Mouse (Mus musculus) hindbrain, postnatal 0 days (tissue): Measurements from ENCODE around the gene Jarid2. TPM values are rescaled to one million over a fixed set of nuclear protein-coding genes. Genes with fewer than 3 reads are reported as not detected.

Experiments used
- ATAC-seq: fragments of 200-750 bp; cut with Nextera tagmentation; 2 replicates; pipeline ENCODE4 v1.8.0; 2017; ENCODE audit warnings: mild to moderate bottlenecking, moderate TSS enrichment, moderate library complexity
- DNase-seq: peaks from one replicate; pipeline ENCODE4 v3.0.0-alpha.2; 2015; ENCODE audit warnings: low spot score
- H3K27ac ChIP-seq: fragments of 300-500 bp; sonication (generic); 2 replicates; pipeline ENCODE4 v1.5.1; 2014; ENCODE audit warnings: mild to moderate bottlenecking
- H3K27me3 ChIP-seq: fragments of 300-500 bp; sonication (generic); 2 replicates; pipeline ENCODE4 v1.6.1; 2014; ENCODE audit warnings: low read length, mixed read lengths; ENCODE audit not compliant: insufficient read depth
- H3K36me3 ChIP-seq: fragments of 300-500 bp; sonication (generic); 2 replicates; pipeline ENCODE4 v1.6.1; 2014; ENCODE audit warnings: low read length, mixed read lengths; ENCODE audit not compliant: insufficient read depth
- H3K4me1 ChIP-seq: fragments of 300-500 bp; sonication (generic); 2 replicates; pipeline ENCODE4 v1.6.1; 2014; ENCODE audit warnings: antibody characterized with exemption, low read length, mixed read lengths; ENCODE audit not compliant: insufficient read depth
- H3K4me2 ChIP-seq: fragments of 300-500 bp; sonication (generic); 2 replicates; pipeline ENCODE4 v1.6.1; 2014; ENCODE audit warnings: low read depth, mild to moderate bottlenecking, low read length, moderate library complexity, mixed read lengths
- H3K4me3 ChIP-seq: fragments of 300-500 bp; sonication (generic); 2 replicates; pipeline ENCODE4 v1.5.1; 2014; ENCODE audit warnings: low read length
- H3K9ac ChIP-seq: fragments of 300-500 bp; sonication (generic); replicated peaks from 2 replicates; pipeline ENCODE4 v1.6.1; 2014; ENCODE audit warnings: mild to moderate bottlenecking, low read length, moderate library complexity, mixed read lengths
- H3K9me3 ChIP-seq: fragments of 300-500 bp; sonication (generic); 2 replicates; pipeline ENCODE4 v1.6.1; 2016; ENCODE audit warnings: low read length, mixed read lengths
- CTCF ChIP-seq: IDR thresholded peaks from 2 replicates; pipeline ENCODE4 v1.5.1; 2016; ENCODE audit warnings: antibody characterized with exemption, control low read depth, low read depth
- WGBS: fragments of 180-500 bp; shearing (Covaris S2); extraction: QIAGEN DNeasy Blood & Tissue Kit; methylation state at CpG from one replicate; pipeline ENCODE4 v1.1.7; 2014; 5-methylcytosine and 5-hydroxymethylcytosine counted together
- polyA plus RNA-seq: library from polyadenylated mRNA; unstranded; fragments of >200 nt; fragmentation: Nextera tagmentation; extraction: Ambion mirVana; gene quantifications from 2 replicates; pipeline ENCODE4 v1.2.1, GENCODE M21; 2015
- total RNA-seq: library from RNA; depleted of rRNA; stranded (reverse); fragments of >200 nt; gene quantifications from 2 replicates; pipeline ENCODE4 v1.2.3, GENCODE M21; 2014

Jarid2 gene
- total and polyA plus RNA-seq, 2 experiments from 2014 or later = 19.3 to 21.6 TPM

GRCm38 (mm10) chr13:44792361-44792892, 63.2 kb downstream of the Jarid2 start:
- DNase-seq = no peak
- 51% methylated on average over 3 of the region's 3 CpGs for WGBS
- no peaks in the 10 kb centered on the region for H3K36me3 ChIP-seq
- no peak overlapping the region for H3K27ac ChIP-seq
- H3K9me3 ChIP-seq = no peaks in the 10 kb centered on the region
- H3K4me2 ChIP-seq = no peak overlapping the region
- no peak overlapping the region for H3K9ac ChIP-seq
- no peak for ATAC-seq
- no peaks in the 10 kb centered on the region for H3K27me3 ChIP-seq
- no peak for TF ChIP-seq CTCF
- 0 out of 2 replicates have a peak, but pooled peaks cover 3% of the 10 kb centered on the region for H3K4me1 ChIP-seq
- no peak overlapping the region for H3K4me3 ChIP-seq

DNA sequence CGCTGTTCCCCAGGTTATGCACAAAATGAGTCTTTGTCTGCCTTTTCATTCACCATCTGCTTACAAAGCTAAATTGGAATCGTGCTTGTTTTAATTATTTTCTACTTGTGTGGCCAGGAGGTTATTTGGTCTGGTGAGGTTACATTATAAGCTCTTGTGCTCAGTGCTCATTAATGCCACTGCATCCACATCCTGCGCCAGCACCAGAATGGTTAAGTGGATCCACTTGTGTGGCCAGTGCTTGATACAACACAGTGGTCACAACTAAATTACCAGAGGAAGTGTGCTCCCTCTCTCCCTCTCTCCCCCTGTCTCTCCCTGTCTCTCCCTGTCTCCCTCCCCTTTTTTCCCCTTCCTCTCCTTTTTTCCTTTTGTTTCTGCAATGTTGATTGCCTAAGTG, 66.6 kb downstream of the Jarid2 start:
- Histone ChIP-seq H3K9ac (no peak overlapping the region), H3K27me3 (no peaks in the 10 kb centered on the region), H3K36me3 (no peaks in the 10 kb centered on the region), H3K4me2 (no peak overlapping the region), H3K9me3 (no peaks in the 10 kb centered on the region), H3K4me1 (no peaks in the 10 kb centered on the region), H3K27ac (no peak overlapping the region), H3K4me3 (no peak overlapping the region)
- WGBS = 25% methylated on average over 3 of the region's 3 CpGs
- no peak for TF ChIP-seq CTCF
- peak; percentile 23 for DNase-seq
- no peak for ATAC-seq

GRCm38 (mm10) chr13:44796775-44797174, 67.5 kb downstream of the Jarid2 start:
- Histone ChIP-seq H3K9ac (no peak overlapping the region), H3K4me1 (no peaks in the 10 kb centered on the region), H3K36me3 (no peaks in the 10 kb centered on the region), H3K27me3 (no peaks in the 10 kb centered on the region), H3K4me3 (no peak overlapping the region), H3K4me2 (no peak overlapping the region), H3K9me3 (no peaks in the 10 kb centered on the region), H3K27ac (no peak overlapping the region)
- ATAC-seq (no peak), DNase-seq (peak; percentile 47)
- no peak for TF ChIP-seq CTCF
- 39% methylated on average over 2 of the region's 2 CpGs for WGBS

DNA sequence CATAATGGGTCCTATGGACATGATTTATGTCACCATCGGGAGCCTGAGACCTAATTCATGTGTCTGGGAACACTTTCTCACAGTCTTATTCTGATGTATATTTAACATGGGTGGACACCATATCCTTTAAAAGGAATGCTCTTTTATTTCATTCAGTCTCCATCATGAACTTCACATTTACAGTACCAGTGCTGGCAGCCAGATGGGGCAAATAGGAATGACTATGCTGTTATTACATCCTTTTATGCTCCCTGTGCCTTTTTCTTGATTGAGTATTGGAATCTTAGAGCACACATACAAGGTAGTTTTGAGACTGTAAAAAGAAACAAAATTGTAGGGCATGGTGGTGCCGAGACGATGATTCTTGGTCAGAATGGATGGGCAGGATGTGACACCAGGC, 69.0 kb downstream of the Jarid2 start:
- Histone ChIP-seq H3K27me3 (no peaks in the 10 kb centered on the region), H3K4me2 (no peak overlapping the region), H3K36me3 (no peaks in the 10 kb centered on the region), H3K9me3 (no peaks in the 10 kb centered on the region), H3K9ac (no peak overlapping the region), H3K4me3 (no peak overlapping the region), H3K27ac (no peak overlapping the region), H3K4me1 (no peaks in the 10 kb centered on the region)
- TF ChIP-seq CTCF = peak; percentile 63
- DNase-seq (peak; percentile 50), ATAC-seq (no peak)
- 86% methylated on average over 3 of the region's 3 CpGs for WGBS

GRCm38 (mm10) chr13:44799166-44799565, 69.9 kb downstream of the Jarid2 start:
- no peak for DNase-seq
- Histone ChIP-seq H3K4me2 (no peak overlapping the region), H3K9me3 (no peaks in the 10 kb centered on the region), H3K9ac (no peak overlapping the region), H3K36me3 (no peaks in the 10 kb centered on the region), H3K4me1 (no peaks in the 10 kb centered on the region), H3K27me3 (no peaks in the 10 kb centered on the region), H3K27ac (no peak overlapping the region), H3K4me3 (no peak overlapping the region)
- TF ChIP-seq CTCF = no peak
- ATAC-seq = no peak

DNA sequence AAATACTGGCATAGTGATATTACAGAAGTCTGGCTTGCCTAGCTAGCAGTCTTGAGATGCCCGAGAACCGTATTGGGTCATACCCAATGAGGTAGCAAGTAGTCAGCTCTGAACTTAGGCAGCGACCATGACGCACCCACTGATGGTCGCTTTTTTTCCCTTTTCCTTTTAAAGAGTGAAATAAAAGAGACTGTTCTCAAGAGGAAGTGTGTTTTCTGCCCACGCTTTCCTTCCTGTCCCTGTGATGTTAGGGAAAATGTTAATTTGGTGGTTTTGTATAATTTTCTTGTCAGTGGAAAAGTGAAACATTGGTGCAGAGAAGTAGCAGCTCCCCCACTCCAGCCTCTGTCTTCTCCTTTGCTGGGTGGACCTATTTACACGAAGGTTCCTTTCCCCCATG, 70.8 kb downstream of the Jarid2 start:
- ATAC-seq = no peak

DNA sequence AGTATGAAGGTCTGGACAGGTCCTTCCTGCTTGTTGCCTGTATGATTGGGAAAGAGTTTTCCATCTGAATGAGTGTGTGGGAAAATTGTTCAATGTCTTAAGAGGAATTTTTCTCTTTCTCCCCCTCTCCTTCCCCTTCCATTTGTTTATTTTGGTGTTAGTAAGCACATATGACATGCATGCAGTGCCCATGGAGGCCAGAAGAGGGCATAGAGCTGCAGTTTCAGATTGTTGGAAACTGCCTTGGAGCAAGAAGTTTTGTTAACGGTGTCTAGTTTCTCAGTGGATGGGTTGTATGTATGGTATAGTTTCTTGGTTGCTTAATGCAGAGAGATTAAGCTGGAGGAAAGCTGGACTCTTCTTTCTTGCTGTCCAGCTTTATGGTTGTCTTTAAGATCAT, 75.6 kb downstream of the Jarid2 start:
- H3K27ac ChIP-seq = no peak overlapping the region
- no peak overlapping the region for H3K9ac ChIP-seq
- H3K36me3 ChIP-seq = no peaks in the 10 kb centered on the region
- no peaks in the 10 kb centered on the region for H3K4me1 ChIP-seq
- H3K9me3 ChIP-seq = no peaks in the 10 kb centered on the region
- H3K27me3 ChIP-seq = no peaks in the 10 kb centered on the region
- no peak overlapping the region for H3K4me3 ChIP-seq
- TF ChIP-seq CTCF = peak; percentile 82
- peak; percentile 72 for DNase-seq
- WGBS = 12% methylated on average over 1 of the region's 1 CpGs
- H3K4me2 ChIP-seq = no peak overlapping the region
- ATAC-seq = no peak

More for the DNA sequence above, 70.8 kb downstream of the Jarid2 start:
- no peaks in the 10 kb centered on the region for H3K27me3 ChIP-seq
- H3K27ac ChIP-seq = no peak overlapping the region
- no peak for DNase-seq
- 75% methylated on average over 7 of the region's 7 CpGs for WGBS
- H3K9ac ChIP-seq = no peak overlapping the region
- H3K4me2 ChIP-seq = no peak overlapping the region
- no peaks in the 10 kb centered on the region for H3K9me3 ChIP-seq
- H3K4me3 ChIP-seq = no peak overlapping the region
- H3K4me1 ChIP-seq = no peaks in the 10 kb centered on the region
- no peaks in the 10 kb centered on the region for H3K36me3 ChIP-seq
- TF ChIP-seq CTCF = no peak
